Mouse (Mus musculus) megakaryocyte, embryonic 14.5 days (primary cell): Measurements from ENCODE around the gene Serpina9.
"Not testable (repeated sequence)": the region's sequence is repeated elsewhere in the genome, so short reads cannot be mapped to it uniquely, and the experiment has no call there.

Source experiments
- FLI1 ChIP-seq: IDR thresholded peaks from 2 replicates; pipeline ENCODE4 v1.6.1; 2012; ENCODE audit warnings: low read length, inconsistent platforms, mixed read lengths
- GATA1 ChIP-seq: IDR thresholded peaks from 3 replicates; pipeline ENCODE4 v1.6.1; 2012; ENCODE audit warnings: mixed read lengths, low read length, inconsistent platforms, borderline replicate concordance

DNA sequence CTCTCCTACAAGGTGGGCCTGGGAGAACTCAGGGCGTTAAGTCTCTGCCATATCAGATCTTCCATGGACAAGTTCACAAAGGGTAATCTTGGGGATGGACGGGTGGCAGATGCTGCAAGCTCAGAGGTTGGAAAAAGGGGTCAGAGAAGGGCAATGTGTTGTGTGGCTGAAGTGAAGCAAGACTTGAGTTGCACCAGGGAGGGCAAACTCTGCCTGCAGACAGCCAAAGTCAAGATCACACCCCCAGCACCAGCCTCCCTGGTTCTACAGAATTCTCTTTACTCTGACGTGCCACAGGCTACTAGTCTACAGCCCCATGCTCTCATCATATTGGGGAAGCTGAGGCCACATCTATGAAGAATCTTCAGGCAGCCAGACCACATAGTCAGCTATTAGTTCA, 60.6 kb downstream of the Serpina9 start:
- TF ChIP-seq GATA1, FLI1: not testable (repeated sequence)
